Mouse (Mus musculus) testis, postnatal 10 days (tissue): Measurements from ENCODE around the gene Acadm.
A peak's percentile ranks its signal among the peaks of the same experiment; 100 is the strongest.

ENCODE experiments used
- DNase-seq: peaks from one replicate; pipeline ENCODE4 v3.0.0; 2021; ENCODE audit warnings: low spot score

The Acadm gene

GRCm38 (mm10) chr3:153944335-153944990 is at the start of gene Acadm:
Gene Acadm, minus strand, starts transcription at chr3:153944632.
- DNase-seq, result peak; percentile 99

GRCm38 (mm10) chr3:153984428-153985340 is 40.3 kb upstream of the Acadm start:
- no peak for DNase-seq

GRCm38 (mm10) chr3:153980611-153981010 is 36.2 kb upstream of the Acadm start:
- DNase-seq, result no peak

- DNase-seq, result no peak
These were observed 31.4 kb upstream of the Acadm start for GRCm38 (mm10) chr3:153975791-153976190.

- DNase-seq, result no peak
These were observed 30.6 kb upstream of the Acadm start for GRCm38 (mm10) chr3:153975060-153975459.

- DNase-seq, result no peak
These were observed 29.7 kb upstream of the Acadm start for GRCm38 (mm10) chr3:153973949-153974760.

- no peak for DNase-seq
These were observed 28.9 kb upstream of the Acadm start, which contains the start of gene Slc44a5 for GRCm38 (mm10) chr3:153973171-153973948. Gene Slc44a5, plus strand, starts transcription at chr3:153973436.

- no peak for DNase-seq
These were observed 25.0 kb upstream of the Acadm start for GRCm38 (mm10) chr3:153969451-153969850.

- DNase-seq, result peak; percentile 51
These were observed 24.1 kb upstream of the Acadm start for GRCm38 (mm10) chr3:153968549-153968948.

GRCm38 (mm10) chr3:153967447-153967846 is 23.0 kb upstream of the Acadm start:
- DNase-seq, result no peak

GRCm38 (mm10) chr3:153961632-153962389 is 17.4 kb upstream of the Acadm start:
- no peak for DNase-seq

GRCm38 (mm10) chr3:153960884-153961283 is 16.5 kb upstream of the Acadm start:
- no peak for DNase-seq

- no peak for DNase-seq
These were observed 15.3 kb upstream of the Acadm start for GRCm38 (mm10) chr3:153959731-153960207.

GRCm38 (mm10) chr3:153959035-153959730 is 14.8 kb upstream of the Acadm start:
- DNase-seq, result no peak

- DNase-seq, result no peak
These were observed 13.5 kb upstream of the Acadm start for GRCm38 (mm10) chr3:153957916-153958315.

GRCm38 (mm10) chr3:153948176-153948575 is 3.7 kb upstream of the Acadm start:
- no peak for DNase-seq

- DNase-seq, result no peak
These were observed 2.8 kb upstream of the Acadm start for GRCm38 (mm10) chr3:153947271-153947670.

GRCm38 (mm10) chr3:153943901-153944334 is 514 bp downstream of the Acadm start:
- DNase-seq, result no peak

GRCm38 (mm10) chr3:153943003-153943640 is 1.3 kb downstream of the Acadm start:
- DNase-seq, result no peak
